Mouse (Mus musculus): ENCODE results near the gene Entpd2. TPM values are rescaled to one million over a fixed set of nuclear protein-coding genes. Genes with fewer than 3 reads are reported as not detected.

The Entpd2 gene
- polyA plus RNA-seq, 1 experiment from 2014 or later = 12.1 TPM

DNA sequence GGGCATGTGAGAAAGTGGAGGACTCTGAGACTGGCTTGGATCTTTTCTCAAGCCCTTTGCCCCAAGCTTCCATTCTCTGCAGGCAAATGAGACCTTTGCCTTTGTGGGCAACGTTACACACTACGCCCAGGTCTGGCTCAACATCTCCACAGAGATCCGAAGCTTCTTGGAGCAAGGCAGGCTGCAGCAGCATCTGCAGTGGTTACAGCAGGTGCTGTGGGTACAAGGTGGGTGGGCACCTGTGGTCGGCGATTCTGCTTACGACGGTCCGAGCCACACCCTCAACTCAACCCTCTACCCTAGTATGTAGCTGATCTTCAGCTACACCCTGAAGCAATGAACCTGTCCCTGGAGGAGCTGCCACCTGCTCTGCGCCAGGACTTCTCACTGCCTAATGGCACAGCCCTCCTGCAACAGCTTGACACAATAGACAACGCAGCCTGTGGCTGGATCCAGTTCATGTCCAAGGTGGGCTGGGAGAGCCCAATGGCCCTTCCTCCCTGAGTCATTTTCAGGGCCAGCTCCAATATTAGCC, 40.7 kb downstream of the Entpd2 start:
- WGBS = 89% methylated on average over 10 of the region's 10 CpGs
- no peak overlapping the region for H3K4me2 ChIP-seq (replicated peaks)
- no peak overlapping the region for H3K9ac ChIP-seq
- no peaks in the 10 kb centered on the region for H3K36me3 ChIP-seq
- H3K4me1 ChIP-seq (replicated peaks) = no peaks in the 10 kb centered on the region
- no peaks in the 10 kb centered on the region for H3K27me3 ChIP-seq (replicated peaks)
- H3K27ac ChIP-seq = no peak overlapping the region
- ATAC-seq = no peak
- no peak overlapping the region for H3K4me3 ChIP-seq (replicated peaks)
- no peaks in the 10 kb centered on the region for H3K9me3 ChIP-seq

- no peak overlapping the region for H3K9ac ChIP-seq
- 85% methylated on average over 20 of the region's 20 CpGs for WGBS
- no peak overlapping the region for H3K4me2 ChIP-seq (replicated peaks)
- H3K36me3 ChIP-seq = no peaks in the 10 kb centered on the region
- H3K27ac ChIP-seq = no peak overlapping the region
- H3K9me3 ChIP-seq = no peaks in the 10 kb centered on the region
- no peaks in the 10 kb centered on the region for H3K27me3 ChIP-seq (replicated peaks)
- ATAC-seq = no peak
- H3K4me1 ChIP-seq (replicated peaks) = no peaks in the 10 kb centered on the region
- no peak overlapping the region for H3K4me3 ChIP-seq (replicated peaks)
Measured at GRCm38 (mm10) chr2:25441067-25441466, 45.4 kb downstream of the Entpd2 start.

GRCm38 (mm10) chr2:25442682-25443081, 47.0 kb downstream of the Entpd2 start:
- no peak for ATAC-seq
- Histone ChIP-seq H3K4me1 (replicated peaks) (no peaks in the 10 kb centered on the region), H3K36me3 (no peaks in the 10 kb centered on the region), H3K9me3 (no peaks in the 10 kb centered on the region), H3K27me3 (replicated peaks) (no peaks in the 10 kb centered on the region), H3K27ac (no peak overlapping the region), H3K4me2 (replicated peaks) (no peak overlapping the region), H3K9ac (no peak overlapping the region), H3K4me3 (replicated peaks) (no peak overlapping the region)
- 89% methylated on average over 14 of the region's 14 CpGs for WGBS

Other genes with a start within 250 kb of the Entpd2 start
- 14.3 and 19.3 TPM in 2 replicates for gene Nrarp, start 215.1 kb upstream of the Entpd2 start, polyA plus RNA-seq (2015; fragmentation: Nextera tagmentation; extraction: Ambion mirVana)
- gene Tor4a, start 199.0 kb upstream of the Entpd2 start, polyA plus RNA-seq (2015; fragmentation: Nextera tagmentation; extraction: Ambion mirVana) = 16.4 and 18.5 TPM in 2 replicates
- 94.8 and 106 TPM in 2 replicates for gene Nelfb, start 184.4 kb upstream of the Entpd2 start, polyA plus RNA-seq (2015; fragmentation: Nextera tagmentation; extraction: Ambion mirVana)
- not detected in 2 replicates for gene Stpg3, start 181.2 kb upstream of the Entpd2 start, polyA plus RNA-seq (2015; fragmentation: Nextera tagmentation; extraction: Ambion mirVana)
- gene Fam166a, start 177.1 kb upstream of the Entpd2 start, polyA plus RNA-seq (2015; fragmentation: Nextera tagmentation; extraction: Ambion mirVana) = not detected in 2 replicates
- 600 and 657 TPM in 2 replicates for gene Tubb4b, start 171.2 kb upstream of the Entpd2 start, polyA plus RNA-seq (2015; fragmentation: Nextera tagmentation; extraction: Ambion mirVana)
- 5.0 and 5.6 TPM in 2 replicates for gene Slc34a3, start 161.5 kb upstream of the Entpd2 start, polyA plus RNA-seq (2015; fragmentation: Nextera tagmentation; extraction: Ambion mirVana)
- 0.14 and 0.29 TPM in 2 replicates for gene Rnf224, start 159.1 kb upstream of the Entpd2 start, polyA plus RNA-seq (2015; fragmentation: Nextera tagmentation; extraction: Ambion mirVana)
- gene Rnf208, start 153.6 kb upstream of the Entpd2 start, polyA plus RNA-seq (2015; fragmentation: Nextera tagmentation; extraction: Ambion mirVana) = 19.0 and 24.8 TPM in 2 replicates
- gene Cysrt1, start 153.4 kb upstream of the Entpd2 start, polyA plus RNA-seq (2015; fragmentation: Nextera tagmentation; extraction: Ambion mirVana) = 1.4 and 2.3 TPM in 2 replicates
- 4.3 and 5.5 TPM in 2 replicates for gene AL732309.1, start 149.0 kb upstream of the Entpd2 start, polyA plus RNA-seq (2015; fragmentation: Nextera tagmentation; extraction: Ambion mirVana)
- gene Tmem203, start 140.4 kb upstream of the Entpd2 start, polyA plus RNA-seq (2015; fragmentation: Nextera tagmentation; extraction: Ambion mirVana) = 22.8 and 23.2 TPM in 2 replicates
- 20.7 and 23.6 TPM in 2 replicates for gene Tprn, start 133.3 kb upstream of the Entpd2 start, polyA plus RNA-seq (2015; fragmentation: Nextera tagmentation; extraction: Ambion mirVana)
- gene Ssna1, start 123.4 kb upstream of the Entpd2 start, polyA plus RNA-seq (2015; fragmentation: Nextera tagmentation; extraction: Ambion mirVana) = 200 and 212 TPM in 2 replicates
- 95.8 and 103 TPM in 2 replicates for gene Anapc2, start 123.4 kb upstream of the Entpd2 start, polyA plus RNA-seq (2015; fragmentation: Nextera tagmentation; extraction: Ambion mirVana)
- gene Tmem210, start 107.7 kb upstream of the Entpd2 start, polyA plus RNA-seq (2015; fragmentation: Nextera tagmentation; extraction: Ambion mirVana) = not detected in 2 replicates
- gene Lrrc26, start 106.0 kb upstream of the Entpd2 start, polyA plus RNA-seq (2015; fragmentation: Nextera tagmentation; extraction: Ambion mirVana) = 0.43 and 1.8 TPM in 2 replicates
- gene Grin1, start 76.7 kb upstream of the Entpd2 start, polyA plus RNA-seq (2015; fragmentation: Nextera tagmentation; extraction: Ambion mirVana) = 1.4 TPM in 2 replicates
- 40.2 and 40.8 TPM in 2 replicates for gene Man1b1, start 63.5 kb upstream of the Entpd2 start, polyA plus RNA-seq (2015; fragmentation: Nextera tagmentation; extraction: Ambion mirVana)
- 46.0 and 48.6 TPM in 2 replicates for gene Dpp7, start 39.5 kb upstream of the Entpd2 start, polyA plus RNA-seq (2015; fragmentation: Nextera tagmentation; extraction: Ambion mirVana)
- gene Uap1l1, start 30.2 kb upstream of the Entpd2 start, polyA plus RNA-seq (2015; fragmentation: Nextera tagmentation; extraction: Ambion mirVana) = 105 and 122 TPM in 2 replicates
- gene Sapcd2, start 23.6 kb upstream of the Entpd2 start, polyA plus RNA-seq (2015; fragmentation: Nextera tagmentation; extraction: Ambion mirVana) = 46.8 and 48.8 TPM in 2 replicates
- 40.9 and 48.2 TPM in 2 replicates for gene Npdc1, start 3.5 kb downstream of the Entpd2 start, polyA plus RNA-seq (2015; fragmentation: Nextera tagmentation; extraction: Ambion mirVana)
- 0.18 TPM in 1 of 2 replicates, not detected in the other for gene Fut7, start 27.4 kb downstream of the Entpd2 start, polyA plus RNA-seq (2015; fragmentation: Nextera tagmentation; extraction: Ambion mirVana)
- 2.8 and 3.7 TPM in 2 replicates for gene Abca2, start 32.8 kb downstream of the Entpd2 start, polyA plus RNA-seq (2015; fragmentation: Nextera tagmentation; extraction: Ambion mirVana)
- gene Clic3, start 61.0 kb downstream of the Entpd2 start, polyA plus RNA-seq (2015; fragmentation: Nextera tagmentation; extraction: Ambion mirVana) = 2.2 and 3.0 TPM in 2 replicates
- gene Paxx, start 65.2 kb downstream of the Entpd2 start, polyA plus RNA-seq (2015; fragmentation: Nextera tagmentation; extraction: Ambion mirVana) = 28.0 and 33.2 TPM in 2 replicates
- gene Ptgds, start 74.2 kb downstream of the Entpd2 start, polyA plus RNA-seq (2015; fragmentation: Nextera tagmentation; extraction: Ambion mirVana) = 4.6 and 5.8 TPM in 2 replicates
- gene Lcn12, start 98.0 kb downstream of the Entpd2 start, polyA plus RNA-seq (2015; fragmentation: Nextera tagmentation; extraction: Ambion mirVana) = not detected in 2 replicates
- gene Fbxw5, start 104.9 kb downstream of the Entpd2 start, polyA plus RNA-seq (2015; fragmentation: Nextera tagmentation; extraction: Ambion mirVana) = 57.5 and 65.2 TPM in 2 replicates
- 5.4 and 8.3 TPM in 2 replicates for gene C8g, start 105.8 kb downstream of the Entpd2 start, polyA plus RNA-seq (2015; fragmentation: Nextera tagmentation; extraction: Ambion mirVana)
- 26.7 and 32.4 TPM in 2 replicates for gene Traf2, start 151.1 kb downstream of the Entpd2 start, polyA plus RNA-seq (2015; fragmentation: Nextera tagmentation; extraction: Ambion mirVana)
- gene Edf1, start 162.0 kb downstream of the Entpd2 start, polyA plus RNA-seq (2015; fragmentation: Nextera tagmentation; extraction: Ambion mirVana) = 339 and 367 TPM in 2 replicates
- gene Mamdc4, start 179.0 kb downstream of the Entpd2 start, polyA plus RNA-seq (2015; fragmentation: Nextera tagmentation; extraction: Ambion mirVana) = 297 and 389 TPM in 2 replicates
- 163 and 190 TPM in 2 replicates for gene Phpt1, start 179.3 kb downstream of the Entpd2 start, polyA plus RNA-seq (2015; fragmentation: Nextera tagmentation; extraction: Ambion mirVana)
- gene Ajm1, start 185.9 kb downstream of the Entpd2 start, polyA plus RNA-seq (2015; fragmentation: Nextera tagmentation; extraction: Ambion mirVana) = 1.7 and 2.9 TPM in 2 replicates
- gene Rabl6, start 212.6 kb downstream of the Entpd2 start, polyA plus RNA-seq (2015; fragmentation: Nextera tagmentation; extraction: Ambion mirVana) = 65.5 and 69.7 TPM in 2 replicates
- 0.13 and 0.16 TPM in 2 replicates for gene Ccdc183, start 221.8 kb downstream of the Entpd2 start, polyA plus RNA-seq (2015; fragmentation: Nextera tagmentation; extraction: Ambion mirVana)
- 22.2 and 23.8 TPM in 2 replicates for gene Tmem141, start 226.1 kb downstream of the Entpd2 start, polyA plus RNA-seq (2015; fragmentation: Nextera tagmentation; extraction: Ambion mirVana)
- 3.5 and 4.7 TPM in 2 replicates for gene Fcna, start 232.2 kb downstream of the Entpd2 start, polyA plus RNA-seq (2015; fragmentation: Nextera tagmentation; extraction: Ambion mirVana)